Mouse (Mus musculus): ENCODE measurements around the gene Klhl40.

Klhl40 gene

GRCm38 (mm10) chr9:121776511-121776910, 896 bp upstream of the Klhl40 start:
- no peak for DNase-seq (ENCODE audit: extremely low read depth, low read depth, low spot score)

- no peak for DNase-seq (ENCODE audit: extremely low read depth, low read depth, low spot score)
These were observed 738 bp downstream of the Klhl40 start for GRCm38 (mm10) chr9:121778066-121778624.

- DNase-seq (ENCODE audit: extremely low read depth, low read depth, low spot score) = no peak
These were observed 7.4 kb downstream of the Klhl40 start for GRCm38 (mm10) chr9:121784801-121785200.

GRCm38 (mm10) chr9:121785261-121785660, 7.9 kb downstream of the Klhl40 start:
- no peak for DNase-seq (ENCODE audit: extremely low read depth, low read depth, low spot score)

- no peak for DNase-seq (ENCODE audit: extremely low read depth, low read depth, low spot score)
These were observed 9.0 kb downstream of the Klhl40 start for GRCm38 (mm10) chr9:121786359-121786758.

- DNase-seq (ENCODE audit: extremely low read depth, low read depth, low spot score) = no peak
These were observed 13.8 kb downstream of the Klhl40 start for GRCm38 (mm10) chr9:121791206-121791605.

GRCm38 (mm10) chr9:121791757-121792521, 14.5 kb downstream of the Klhl40 start, which contains the start of gene Hhatl:
Hhatl (minus strand) TSS chr9:121792507.
- DNase-seq (ENCODE audit: extremely low read depth, low read depth, low spot score) = no peak

GRCm38 (mm10) chr9:121794972-121795539, 17.6 kb downstream of the Klhl40 start:
- no peak for DNase-seq (ENCODE audit: extremely low read depth, low read depth, low spot score)

GRCm38 (mm10) chr9:121797722-121798121, 20.3 kb downstream of the Klhl40 start:
- no peak for DNase-seq (ENCODE audit: extremely low read depth, low read depth, low spot score)

- DNase-seq (ENCODE audit: extremely low read depth, low read depth, low spot score) = no peak
These were observed 21.6 kb downstream of the Klhl40 start for GRCm38 (mm10) chr9:121798887-121799520.

GRCm38 (mm10) chr9:121802747-121803146, 25.3 kb downstream of the Klhl40 start:
- no peak for DNase-seq (ENCODE audit: extremely low read depth, low read depth, low spot score)

GRCm38 (mm10) chr9:121807546-121807945, 30.1 kb downstream of the Klhl40 start:
- no peak for DNase-seq (ENCODE audit: extremely low read depth, low read depth, low spot score)

GRCm38 (mm10) chr9:121807947-121808346, 30.5 kb downstream of the Klhl40 start:
- no peak for DNase-seq (ENCODE audit: extremely low read depth, low read depth, low spot score)

- DNase-seq (ENCODE audit: extremely low read depth, low read depth, low spot score) = no peak
These were observed 31.1 kb downstream of the Klhl40 start for GRCm38 (mm10) chr9:121808511-121808910.

- no peak for DNase-seq (ENCODE audit: extremely low read depth, low read depth, low spot score)
These were observed 32.8 kb downstream of the Klhl40 start for GRCm38 (mm10) chr9:121810081-121810821.

- DNase-seq (ENCODE audit: extremely low read depth, low read depth, low spot score) = no peak
These were observed 37.8 kb downstream of the Klhl40 start for GRCm38 (mm10) chr9:121815183-121815582.

GRCm38 (mm10) chr9:121819073-121819770, 41.8 kb downstream of the Klhl40 start:
- no peak for DNase-seq (ENCODE audit: extremely low read depth, low read depth, low spot score)

- peak; percentile 76 for DNase-seq (ENCODE audit: extremely low read depth, low read depth, low spot score)
These were observed 42.5 kb downstream of the Klhl40 start for GRCm38 (mm10) chr9:121819771-121820471.

- no peak for DNase-seq (ENCODE audit: extremely low read depth, low read depth, low spot score)
These were observed 43.4 kb downstream of the Klhl40 start for GRCm38 (mm10) chr9:121820765-121821164.

- no peak for DNase-seq (ENCODE audit: extremely low read depth, low read depth, low spot score)
These were observed 45.2 kb downstream of the Klhl40 start for GRCm38 (mm10) chr9:121822585-121822991.

Measured in fat pad, adult 2 months (tissue).